Mouse (Mus musculus): Measurements from ENCODE around the gene Chchd3. TPM values are rescaled to one million over a fixed set of nuclear protein-coding genes. Genes with fewer than 3 reads are reported as not detected.

Chchd3 gene
- polyA plus RNA-seq, 1 experiment from 2014 or later = 78.8 TPM

- 0 out of 2 replicates have a peak, but pooled peaks cover 3% of the 10 kb centered on the region for H3K4me1 ChIP-seq (ENCODE audit: insufficient read depth)
Measured at GRCm38 (mm10) chr6:32978811-32979210, 81.2 kb downstream of the Chchd3 start.

DNA sequence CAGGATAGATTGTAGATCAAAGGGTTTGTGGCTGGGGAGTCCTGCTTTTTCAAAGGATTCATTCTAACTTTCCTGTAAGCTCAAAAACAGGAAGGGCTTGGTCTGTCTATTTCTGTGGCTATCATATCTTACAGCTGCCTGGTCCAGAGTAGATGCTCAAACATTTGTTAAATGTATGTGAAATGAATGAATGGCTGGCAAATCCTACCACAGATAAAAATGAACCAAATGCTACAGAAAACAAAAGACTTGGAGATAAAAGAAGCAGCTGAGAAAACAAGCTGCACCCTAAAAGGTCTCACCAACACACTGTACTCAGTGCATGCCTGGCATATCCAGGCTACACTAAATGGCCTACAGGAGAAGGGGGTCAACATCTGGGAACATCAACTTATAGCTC, 88.1 kb downstream of the Chchd3 start:
- no peak overlapping the region for H3K4me3 ChIP-seq (ENCODE audit: low read depth, low read length)
- no peak overlapping the region for H3K4me2 ChIP-seq (ENCODE audit: low read depth, low read length)
- H3K27me3 ChIP-seq (ENCODE audit: insufficient read depth, low read length) = no peaks in the 10 kb centered on the region
- no peak overlapping the region for H3K27ac ChIP-seq (ENCODE audit: low read depth)
- no peaks in the 10 kb centered on the region for H3K4me1 ChIP-seq (ENCODE audit: insufficient read depth)
- DNase-seq (no peak), ATAC-seq (no peak)
- TF ChIP-seq EP300 (IDR thresholded peaks at IDR 0.05; ENCODE audit: low read depth) (no peak), CTCF (IDR thresholded peaks at IDR 0.05; ENCODE audit: low read depth) (no peak)
- H3K9ac ChIP-seq (replicated peaks) = no peak overlapping the region
- no peaks in the 10 kb centered on the region for H3K9me3 ChIP-seq (ENCODE audit: low read length)
- peaks cover 6% of the 10 kb centered on the region; the same call in 1 of the 2 replicates for H3K36me3 ChIP-seq (replicated peaks; ENCODE audit: insufficient read depth, low read length)

More at GRCm38 (mm10) chr6:32978811-32979210, 81.2 kb downstream of the Chchd3 start:
- Histone ChIP-seq H3K4me3 (ENCODE audit: low read depth, low read length) (no peak overlapping the region), H3K27ac (ENCODE audit: low read depth) (no peak overlapping the region), H3K4me2 (ENCODE audit: low read depth, low read length) (no peak overlapping the region), H3K27me3 (ENCODE audit: insufficient read depth, low read length) (no peaks in the 10 kb centered on the region), H3K36me3 (replicated peaks; ENCODE audit: insufficient read depth, low read length) (no peaks in the 10 kb centered on the region), H3K9ac (replicated peaks) (no peak overlapping the region), H3K9me3 (ENCODE audit: low read length) (no peaks in the 10 kb centered on the region)
- no peak for DNase-seq
- 94% methylated on average over 3 of the region's 3 CpGs for WGBS (ENCODE audit: insufficient replicate concordance)
- TF ChIP-seq EP300 (IDR thresholded peaks at IDR 0.05; ENCODE audit: low read depth) (no peak), CTCF (IDR thresholded peaks at IDR 0.05; ENCODE audit: low read depth) (no peak)
- ATAC-seq = no peak

DNA sequence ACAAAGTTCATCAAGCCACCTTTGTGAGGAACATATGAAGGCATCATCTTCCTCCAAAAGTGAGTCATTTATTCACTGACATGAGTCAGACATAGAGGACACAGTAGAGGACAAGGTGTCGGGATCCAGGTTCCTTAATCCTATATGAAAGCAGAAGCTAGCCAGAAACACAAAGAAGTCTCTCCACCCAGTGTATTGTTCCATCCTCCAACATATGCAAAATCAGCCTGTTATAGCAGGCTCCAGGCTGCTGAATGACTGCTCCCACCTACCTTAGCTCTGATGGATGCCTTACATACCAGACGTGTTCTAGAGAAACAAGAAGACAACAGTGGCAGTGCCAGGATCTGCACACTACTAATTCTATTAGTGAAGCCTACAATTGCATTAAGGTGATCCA, 91.1 kb downstream of the Chchd3 start:
- ATAC-seq (no peak), DNase-seq (no peak)
- peaks cover 6% of the 10 kb centered on the region; the same call in 1 of the 2 replicates for H3K36me3 ChIP-seq (replicated peaks; ENCODE audit: insufficient read depth, low read length)
- H3K27me3 ChIP-seq (ENCODE audit: insufficient read depth, low read length) = no peaks in the 10 kb centered on the region
- H3K9me3 ChIP-seq (ENCODE audit: low read length) = no peaks in the 10 kb centered on the region
- no peak overlapping the region for H3K4me2 ChIP-seq (ENCODE audit: low read depth, low read length)
- no peak overlapping the region for H3K9ac ChIP-seq (replicated peaks)
- H3K27ac ChIP-seq (ENCODE audit: low read depth) = no peak overlapping the region
- H3K4me3 ChIP-seq (ENCODE audit: low read depth, low read length) = no peak overlapping the region
- peaks cover 3% of the 10 kb centered on the region; the same call in 1 of the 2 replicates for H3K4me1 ChIP-seq (ENCODE audit: insufficient read depth)
- TF ChIP-seq CTCF (IDR thresholded peaks at IDR 0.05; ENCODE audit: low read depth) = no peak
- no peak for TF ChIP-seq EP300 (IDR thresholded peaks at IDR 0.05; ENCODE audit: low read depth)
- 85% methylated on average over 2 of the region's 2 CpGs for WGBS (ENCODE audit: insufficient replicate concordance)

DNA sequence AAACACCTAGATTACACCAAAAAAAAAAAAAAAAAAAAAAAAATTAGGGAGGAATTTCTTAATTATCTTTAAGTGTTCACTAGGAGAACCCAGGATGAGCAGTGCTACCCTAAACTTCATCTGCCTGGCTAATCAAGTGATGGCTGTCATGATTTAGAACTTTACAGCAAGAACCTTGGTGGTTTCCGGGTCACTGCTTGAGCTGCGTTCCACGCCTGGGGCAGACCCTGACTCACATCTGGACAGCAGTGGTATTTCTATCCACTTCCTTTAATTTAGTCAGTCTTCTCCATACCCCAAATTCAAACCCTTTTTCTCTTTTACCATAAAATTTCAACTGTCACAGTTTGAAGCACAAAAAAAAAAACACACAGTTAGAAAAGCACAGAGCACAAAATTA, 98.0 kb downstream of the Chchd3 start:
- no peaks in the 10 kb centered on the region for H3K27me3 ChIP-seq (ENCODE audit: insufficient read depth, low read length)
- 82% methylated on average over 3 of the region's 3 CpGs for WGBS (ENCODE audit: insufficient replicate concordance)
- H3K9me3 ChIP-seq (ENCODE audit: low read length) = no peaks in the 10 kb centered on the region
- ATAC-seq (no peak), DNase-seq (no peak)
- no peaks in the 10 kb centered on the region for H3K36me3 ChIP-seq (replicated peaks; ENCODE audit: insufficient read depth, low read length)
- no peak overlapping the region for H3K4me3 ChIP-seq (ENCODE audit: low read depth, low read length)
- H3K9ac ChIP-seq (replicated peaks) = no peak overlapping the region
- TF ChIP-seq CTCF (IDR thresholded peaks at IDR 0.05; ENCODE audit: low read depth) (no peak), EP300 (IDR thresholded peaks at IDR 0.05; ENCODE audit: low read depth) (no peak)
- H3K4me1 ChIP-seq (ENCODE audit: insufficient read depth) = peaks cover 3% of the 10 kb centered on the region; the same call in 1 of the 2 replicates
- no peak overlapping the region for H3K27ac ChIP-seq (ENCODE audit: low read depth)
- no peak overlapping the region for H3K4me2 ChIP-seq (ENCODE audit: low read depth, low read length)

DNA sequence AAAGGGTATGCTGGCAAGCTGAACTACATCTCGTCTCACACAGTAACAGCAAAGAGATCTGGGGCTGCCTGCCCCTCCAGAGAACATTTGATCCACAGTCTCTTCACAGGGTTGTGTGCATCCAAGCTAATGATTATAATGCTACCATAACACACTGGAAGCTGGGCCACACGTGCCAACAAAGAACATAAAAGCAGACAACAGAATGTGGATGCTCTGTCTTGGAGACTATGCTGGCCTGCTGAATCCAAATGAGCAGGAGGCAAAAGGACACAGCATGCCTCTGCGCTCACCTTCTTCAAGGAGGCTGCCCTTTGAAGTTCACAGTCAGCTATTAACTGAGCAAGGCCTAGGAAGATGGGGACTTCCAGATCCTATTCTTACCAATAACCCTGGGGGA, 98.6 kb downstream of the Chchd3 start:
- H3K36me3 ChIP-seq (replicated peaks; ENCODE audit: insufficient read depth, low read length) = no peaks in the 10 kb centered on the region
- H3K27me3 ChIP-seq (ENCODE audit: insufficient read depth, low read length) = no peaks in the 10 kb centered on the region
- no peak for DNase-seq
- TF ChIP-seq EP300 (IDR thresholded peaks at IDR 0.05; ENCODE audit: low read depth) = no peak
- no peak for TF ChIP-seq CTCF (IDR thresholded peaks at IDR 0.05; ENCODE audit: low read depth)
- H3K9me3 ChIP-seq (ENCODE audit: low read length) = no peaks in the 10 kb centered on the region
- H3K4me2 ChIP-seq (ENCODE audit: low read depth, low read length) = no peak overlapping the region
- WGBS (ENCODE audit: insufficient replicate concordance) = 90% methylated on average over 3 of the region's 3 CpGs
- no peak overlapping the region for H3K4me3 ChIP-seq (ENCODE audit: low read depth, low read length)
- ATAC-seq = no peak
- peaks cover 3% of the 10 kb centered on the region; the same call in 1 of the 2 replicates for H3K4me1 ChIP-seq (ENCODE audit: insufficient read depth)
- H3K9ac ChIP-seq (replicated peaks) = no peak overlapping the region
- no peak overlapping the region for H3K27ac ChIP-seq (ENCODE audit: low read depth)

- Histone ChIP-seq H3K9ac (replicated peaks) (no peak overlapping the region), H3K4me3 (ENCODE audit: low read depth, low read length) (no peak overlapping the region), H3K36me3 (replicated peaks; ENCODE audit: insufficient read depth, low read length) (no peaks in the 10 kb centered on the region), H3K27ac (ENCODE audit: low read depth) (no peak overlapping the region), H3K4me2 (ENCODE audit: low read depth, low read length) (no peak overlapping the region), H3K9me3 (ENCODE audit: low read length) (no peaks in the 10 kb centered on the region), H3K4me1 (ENCODE audit: insufficient read depth) (peaks cover 3% of the 10 kb centered on the region; the same call in 1 of the 2 replicates), H3K27me3 (ENCODE audit: insufficient read depth, low read length) (no peaks in the 10 kb centered on the region)
- no peak for TF ChIP-seq CTCF (IDR thresholded peaks at IDR 0.05; ENCODE audit: low read depth)
- no peak for TF ChIP-seq EP300 (IDR thresholded peaks at IDR 0.05; ENCODE audit: low read depth)
- WGBS (ENCODE audit: insufficient replicate concordance) = 77% methylated on average over 5 of the region's 5 CpGs
- ATAC-seq = no peak
- no peak for DNase-seq
Measured at GRCm38 (mm10) chr6:32959816-32960550, 100.1 kb downstream of the Chchd3 start.
